Mouse (Mus musculus): Measurements from ENCODE around the gene Rhox4a. TPM values are rescaled to one million over a fixed set of nuclear protein-coding genes. Genes with fewer than 3 reads are reported as not detected.
"Not testable (repeated sequence)": the region's sequence is repeated elsewhere in the genome, so short reads cannot be mapped to it uniquely, and the experiment has no call there.

Gene Rhox4a
- not detected in 2 replicates for polyA plus RNA-seq (2012; rRNA removed)

DNA sequence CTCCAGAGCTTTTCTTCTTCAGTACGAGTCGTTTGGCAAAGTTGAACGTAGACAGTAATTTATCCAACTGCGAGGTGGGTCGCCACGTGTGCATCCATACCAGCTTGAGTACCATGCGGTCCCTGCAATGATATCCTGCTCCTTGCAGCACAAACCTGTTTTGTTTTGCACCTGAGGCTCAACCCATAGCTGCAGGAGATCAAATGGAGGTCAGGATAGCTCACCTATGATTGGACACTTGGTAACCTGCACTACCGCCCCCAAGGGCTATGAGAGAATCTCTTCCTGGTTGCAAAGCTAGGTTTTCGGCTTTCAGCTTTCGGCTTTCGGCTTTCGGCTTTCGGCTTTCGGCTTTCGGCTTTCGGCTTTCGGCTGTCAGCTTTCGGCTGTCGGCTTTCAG is at the start of gene Rhox4a:
Gene Rhox4a (plus strand): TSS at position 301 of the 400 bp plus-strand sequence.
- WGBS, result 92% methylated on average over 10 of the region's 19 CpGs
- not testable (repeated sequence) for H3K27ac ChIP-seq (ENCODE audit: insufficient read depth, low read length); H3K27me3 ChIP-seq (ENCODE audit: control insufficient read depth, insufficient read depth, low read length); DNase-seq; H3K4me1 ChIP-seq (ENCODE audit: control insufficient read depth, insufficient read depth, low read length); H3K4me3 ChIP-seq (replicated peaks; ENCODE audit: insufficient read depth, low read depth, low read length)

DNA sequence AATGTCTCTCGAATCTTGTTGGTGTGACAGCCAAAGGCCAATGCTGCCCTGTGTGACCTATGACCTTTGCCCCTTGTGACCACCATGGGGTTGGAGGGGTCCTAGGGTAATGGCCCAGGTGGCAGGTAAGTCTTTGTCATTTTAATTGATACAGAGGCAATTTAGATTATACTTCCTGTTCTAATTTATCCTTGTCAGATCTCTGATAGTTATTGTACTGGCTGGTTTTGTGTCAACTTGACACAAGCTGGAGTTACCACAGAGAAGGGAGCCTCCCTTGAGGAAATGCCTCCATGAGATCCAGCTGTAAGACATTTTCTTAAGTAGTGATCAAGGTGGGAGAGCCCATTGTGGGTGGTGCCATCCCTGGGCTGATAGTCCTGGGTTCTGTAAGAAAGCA is 43.0 kb upstream of the Rhox4a start, which contains the start of gene Rhox1:
Gene Rhox1 (minus strand): TSS at position 101 of the 400 bp plus-strand sequence.
- WGBS, result 58% methylated on average over 1 of the region's 1 CpGs
- not testable (repeated sequence) for H3K4me1 ChIP-seq (ENCODE audit: control insufficient read depth, insufficient read depth, low read length); H3K4me3 ChIP-seq (replicated peaks; ENCODE audit: insufficient read depth, low read depth, low read length); H3K27me3 ChIP-seq (ENCODE audit: control insufficient read depth, insufficient read depth, low read length); H3K27ac ChIP-seq (ENCODE audit: insufficient read depth, low read length); DNase-seq

DNA sequence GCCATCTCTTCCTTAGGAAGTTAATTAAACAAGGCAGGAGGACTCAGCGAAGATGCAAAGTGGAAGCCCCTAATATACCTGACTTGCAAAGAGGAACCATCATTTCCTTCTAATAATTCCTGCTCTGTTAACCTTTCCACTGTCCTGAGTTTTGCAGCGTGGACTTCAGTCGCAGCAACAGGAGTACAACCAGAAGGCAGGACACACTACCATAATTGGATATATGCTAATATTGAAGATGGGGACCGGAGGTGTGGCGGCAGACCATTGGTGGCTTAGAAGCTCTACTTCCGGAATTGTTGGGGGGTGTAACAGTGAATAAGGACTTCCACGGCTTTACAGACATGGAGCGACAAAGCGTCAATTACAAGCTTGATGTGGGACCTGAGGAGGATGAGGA is 20.5 kb upstream of the Rhox4a start, which contains the start of gene Rhox2a:
Gene Rhox2a (plus strand): TSS at position 301 of the 400 bp plus-strand sequence.
- H3K4me1 ChIP-seq (ENCODE audit: control insufficient read depth, insufficient read depth, low read length); H3K4me3 ChIP-seq (replicated peaks; ENCODE audit: insufficient read depth, low read depth, low read length); H3K27me3 ChIP-seq (ENCODE audit: control insufficient read depth, insufficient read depth, low read length); DNase-seq; H3K27ac ChIP-seq (ENCODE audit: insufficient read depth, low read length): not testable (repeated sequence)
- WGBS, result no CpG with 5 or more reads among the region's 9 CpGs

- DNase-seq; H3K4me3 ChIP-seq (replicated peaks; ENCODE audit: insufficient read depth, low read depth, low read length); H3K27me3 ChIP-seq (ENCODE audit: control insufficient read depth, insufficient read depth, low read length); H3K27ac ChIP-seq (ENCODE audit: insufficient read depth, low read length); H3K4me1 ChIP-seq (ENCODE audit: control insufficient read depth, insufficient read depth, low read length): not testable (repeated sequence)
- 100% methylated on average over 1 of the region's 3 CpGs for WGBS
These were observed 15.5 kb upstream of the Rhox4a start, which contains the start of gene Rhox3a for GRCm38 (mm10) chrX:37249619-37250018. Gene Rhox3a, plus strand, starts transcription at chrX:37249919.

Other genes with a start within 250 kb of the Rhox4a start
- gene Sowahd, start 216.5 kb upstream of the Rhox4a start, polyA plus RNA-seq (2012; rRNA removed), result not detected in 2 replicates
- gene Rpl39, start 179.9 kb upstream of the Rhox4a start, polyA plus RNA-seq (2012; rRNA removed), result 240 and 243 TPM in 2 replicates
- gene Upf3b, start 155.0 kb upstream of the Rhox4a start, polyA plus RNA-seq (2012; rRNA removed), result 38.1 and 40.1 TPM in 2 replicates
- 6.1 TPM in 2 replicates for gene Nkap, start 138.5 kb upstream of the Rhox4a start, polyA plus RNA-seq (2012; rRNA removed)
- gene Akap14, start 96.5 kb upstream of the Rhox4a start, polyA plus RNA-seq (2012; rRNA removed), result 0.05 and 0.22 TPM in 2 replicates
- 567 TPM in 2 replicates for gene Ndufa1, start 74.2 kb upstream of the Rhox4a start, polyA plus RNA-seq (2012; rRNA removed)
- 8.3 and 9.5 TPM in 2 replicates for gene Rnf113a1, start 74.1 kb upstream of the Rhox4a start, polyA plus RNA-seq (2012; rRNA removed)
- not detected in 2 replicates for gene Gm9, start 54.3 kb upstream of the Rhox4a start, polyA plus RNA-seq (2012; rRNA removed)
- gene Rhox1, start 43.1 kb upstream of the Rhox4a start, polyA plus RNA-seq (2012; rRNA removed), result not detected in 2 replicates
- gene Rhox2a, start 20.4 kb upstream of the Rhox4a start, polyA plus RNA-seq (2012; rRNA removed), result not detected in 2 replicates
- gene Rhox3a, start 15.4 kb upstream of the Rhox4a start, polyA plus RNA-seq (2012; rRNA removed), result not detected in 2 replicates
- gene Rhox3a2, start 114.7 kb downstream of the Rhox4a start, polyA plus RNA-seq (2012; rRNA removed), result not detected in 2 replicates
- not detected in 2 replicates for gene Rhox4a2, start 125.5 kb downstream of the Rhox4a start, polyA plus RNA-seq (2012; rRNA removed)
- gene Rhox2b, start 146.7 kb downstream of the Rhox4a start, polyA plus RNA-seq (2012; rRNA removed), result not detected in 2 replicates
- not detected in 2 replicates for gene Rhox4b, start 167.2 kb downstream of the Rhox4a start, polyA plus RNA-seq (2012; rRNA removed)
- gene Rhox2c, start 188.3 kb downstream of the Rhox4a start, polyA plus RNA-seq (2012; rRNA removed), result not detected in 2 replicates
- not detected in 2 replicates for gene Rhox3c, start 193.2 kb downstream of the Rhox4a start, polyA plus RNA-seq (2012; rRNA removed)
- not detected in 2 replicates for gene Rhox4c, start 215.0 kb downstream of the Rhox4a start, polyA plus RNA-seq (2012; rRNA removed)
- not detected in 2 replicates for gene Rhox2d, start 228.1 kb downstream of the Rhox4a start, polyA plus RNA-seq (2012; rRNA removed)
- gene Rhox4d, start 249.0 kb downstream of the Rhox4a start, polyA plus RNA-seq (2012; rRNA removed), result not detected in 2 replicates

Measured in cerebellum, adult 2 months (tissue).